Mouse (Mus musculus) embryo, embryonic 10.5 days (tissue): ENCODE results near the gene Zar1l.
"Not testable (repeated sequence)": the region's sequence is repeated elsewhere in the genome, so short reads cannot be mapped to it uniquely, and the experiment has no call there.

Experiments
- DNase-seq: peaks from one replicate; pipeline ENCODE4 v3.0.0-alpha.2; 2015; ENCODE audit warnings: low spot score

The Zar1l gene

DNA sequence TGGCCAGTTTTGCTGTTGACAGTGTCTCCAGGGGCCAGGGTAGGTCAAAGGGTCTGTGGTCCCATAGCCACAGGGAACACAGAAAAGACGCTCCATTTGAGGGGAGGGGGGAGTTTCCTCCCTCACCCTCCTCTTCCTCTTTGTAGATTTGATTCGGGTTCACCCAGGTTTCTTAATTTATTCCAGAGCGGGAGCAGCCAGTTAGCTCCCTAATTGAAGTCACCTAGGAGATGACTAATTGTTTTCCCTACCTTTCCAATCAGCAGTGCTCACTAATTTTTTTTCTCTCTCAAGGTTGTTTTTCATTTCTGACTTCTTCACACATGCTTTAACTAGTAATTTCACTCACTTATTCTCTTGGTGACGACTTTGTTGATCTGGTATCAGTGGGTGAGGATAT is at the start of gene Zar1l:
Gene Zar1l (minus strand): TSS at position 101 of the 400 bp plus-strand sequence.
- DNase-seq, result no peak

DNA sequence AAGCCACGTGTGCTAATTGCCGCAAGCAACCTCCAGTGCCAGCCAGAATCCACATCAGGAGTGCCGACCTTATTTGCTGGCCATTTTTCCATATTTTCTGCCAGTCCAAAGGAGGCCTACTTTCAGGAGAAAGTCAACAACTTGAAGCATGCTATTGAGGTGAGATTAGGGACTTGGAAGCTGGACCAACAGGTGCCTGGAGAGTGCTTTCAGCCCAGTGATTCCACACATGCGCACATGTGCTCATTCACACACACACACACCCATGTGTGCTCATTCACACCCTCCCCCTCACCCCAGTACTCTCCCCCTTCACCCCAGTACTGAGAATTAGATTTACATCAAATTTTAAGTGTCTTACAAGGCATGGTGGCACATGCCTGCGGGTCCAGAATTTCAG is 49.0 kb upstream of the Zar1l start:
- DNase-seq, result no peak

DNA sequence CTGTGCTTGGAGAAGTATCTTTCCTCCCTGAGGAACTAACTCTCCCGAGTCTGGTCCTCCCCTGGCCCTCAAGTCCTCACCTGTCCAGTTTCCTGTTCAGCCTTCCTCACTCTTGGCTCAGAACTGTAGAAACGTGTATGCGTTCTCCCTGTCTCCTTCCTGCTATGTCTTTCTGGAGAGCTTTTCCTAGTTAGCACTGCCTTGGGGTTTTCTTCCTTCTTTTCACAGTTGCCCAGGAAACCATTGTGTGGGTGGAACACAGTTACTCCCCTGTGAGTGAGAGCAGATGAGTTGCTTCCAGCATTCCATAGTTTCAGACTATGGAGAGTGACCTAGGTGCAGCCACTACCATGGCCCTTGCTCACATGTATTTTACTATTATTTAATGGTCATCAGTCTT is 48.3 kb upstream of the Zar1l start:
- DNase-seq, result no peak

DNA sequence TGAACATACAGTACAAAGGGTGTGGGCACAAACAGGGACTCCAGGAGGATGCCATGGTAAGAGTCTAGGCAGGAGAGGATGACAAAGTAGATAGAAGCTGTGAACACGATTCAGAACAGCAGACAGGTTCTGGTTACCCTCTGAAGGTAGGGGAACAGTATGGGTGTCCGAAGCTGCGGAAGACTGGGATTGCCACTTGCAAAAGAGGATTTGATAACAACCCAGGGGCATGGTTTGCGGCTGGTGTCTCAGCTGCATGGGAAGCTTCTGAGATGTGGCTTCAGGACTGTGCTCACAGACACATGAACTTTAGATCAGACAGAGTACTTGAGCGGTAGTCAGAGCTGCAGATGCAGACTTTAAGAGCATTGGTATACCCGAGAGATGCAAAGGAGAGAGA is 46.5 kb upstream of the Zar1l start:
- DNase-seq, result no peak

DNA sequence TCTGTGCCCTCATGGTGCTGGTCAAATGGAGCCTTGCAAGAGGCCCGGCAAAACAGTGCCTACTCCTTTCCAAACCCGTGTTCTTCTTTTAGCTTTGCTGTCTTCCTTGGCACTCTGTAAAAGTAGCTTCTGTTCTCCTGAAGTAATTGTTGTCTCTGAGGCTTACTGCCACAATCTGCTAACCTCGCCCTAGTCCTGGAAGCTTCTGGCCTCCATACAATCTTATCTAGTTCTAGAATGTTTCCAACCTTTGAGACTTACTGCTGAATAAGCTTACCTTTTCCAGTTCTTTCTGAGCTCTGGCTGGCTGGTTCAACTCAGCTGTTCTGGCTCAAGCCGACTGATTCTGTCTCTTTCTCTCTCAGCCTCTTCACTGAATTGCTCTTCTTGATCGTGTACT is 43.8 kb upstream of the Zar1l start:
- DNase-seq, result no peak

DNA sequence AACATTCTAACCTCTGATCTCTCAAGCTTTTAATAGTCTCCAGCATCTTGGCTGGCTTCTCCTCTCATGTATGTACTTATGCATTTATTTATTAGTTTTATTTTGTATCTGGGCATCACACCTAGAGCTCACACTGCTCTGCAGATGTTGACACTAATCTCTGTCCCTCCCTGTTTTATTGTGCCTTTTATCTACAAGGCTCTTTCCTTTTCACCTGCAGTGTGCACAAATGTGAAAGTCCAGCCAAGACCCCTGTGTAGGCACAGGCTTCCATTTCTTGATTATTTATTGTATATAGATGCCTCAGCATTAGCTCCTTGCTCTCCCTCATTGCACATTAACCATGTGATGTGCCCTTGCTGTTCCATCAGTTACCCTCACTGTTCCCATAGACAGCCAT is 43.4 kb upstream of the Zar1l start:
- no peak for DNase-seq

DNA sequence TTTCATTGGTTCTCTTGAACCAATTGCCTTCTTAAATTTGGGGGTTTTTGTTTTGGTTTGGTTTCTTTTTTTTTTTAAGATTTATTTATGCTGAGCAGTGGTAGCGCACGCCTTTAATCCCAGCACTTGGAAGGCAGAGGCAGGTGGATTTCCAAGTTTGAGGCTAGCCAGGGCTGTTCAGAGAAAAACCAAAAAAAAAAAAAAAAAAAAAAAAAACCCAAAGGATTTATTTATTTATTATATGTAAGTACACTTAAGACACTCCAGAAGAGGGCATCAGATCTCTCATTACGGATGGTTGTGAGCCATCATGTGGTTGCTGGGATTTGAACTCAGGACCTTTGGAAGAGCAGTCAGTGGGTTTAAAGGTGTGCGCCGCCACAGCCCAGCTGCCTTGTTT is 42.9 kb upstream of the Zar1l start:
- DNase-seq, result no peak

DNA sequence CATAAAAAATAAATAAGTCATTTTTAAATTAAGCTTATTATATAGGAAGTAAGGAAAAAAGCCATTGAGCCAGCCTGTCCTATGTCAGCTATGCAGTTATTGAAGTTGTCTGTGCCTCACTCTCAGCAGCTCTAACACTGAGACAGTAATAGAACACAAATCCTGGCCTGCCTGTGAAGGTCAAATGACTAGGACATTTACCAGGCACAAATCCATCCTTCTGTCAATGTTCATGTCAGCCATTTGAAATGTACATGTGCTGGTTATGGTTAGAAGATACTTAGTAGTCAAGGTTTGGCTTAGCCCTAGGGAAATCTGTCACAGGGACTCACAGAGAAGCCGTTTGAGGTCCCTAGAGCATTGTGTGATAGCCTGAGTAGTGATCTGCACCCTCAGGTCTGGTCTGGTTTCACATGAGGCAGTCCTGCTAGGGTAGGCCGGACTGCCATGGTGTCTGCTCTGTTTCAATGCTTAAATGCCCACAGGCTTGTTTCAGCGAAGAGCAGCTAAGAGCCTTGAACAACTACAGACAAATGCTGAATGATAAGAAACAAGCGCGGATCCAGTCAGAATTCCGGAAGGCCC is 41.6 kb upstream of the Zar1l start:
- DNase-seq, result no peak

DNA sequence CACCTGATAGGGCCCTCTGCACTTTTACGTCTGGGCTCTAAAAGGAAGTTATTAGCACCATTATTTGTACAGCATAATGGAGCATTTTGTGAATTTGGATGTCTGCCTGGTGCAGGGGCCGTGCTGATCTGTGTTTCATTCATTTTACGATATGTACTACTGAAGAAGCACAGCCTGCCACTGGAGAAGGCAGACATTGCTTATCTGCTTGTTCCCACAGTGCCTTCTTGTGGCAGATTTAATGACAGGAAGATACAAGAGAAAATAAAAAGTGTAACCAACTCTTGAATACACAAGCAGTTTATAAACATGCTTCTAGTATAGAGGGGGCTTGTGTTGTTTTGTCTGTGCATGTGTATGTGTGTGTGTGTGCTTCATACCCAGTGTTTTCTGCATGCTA is 33.7 kb upstream of the Zar1l start:
- DNase-seq, result no peak

DNA sequence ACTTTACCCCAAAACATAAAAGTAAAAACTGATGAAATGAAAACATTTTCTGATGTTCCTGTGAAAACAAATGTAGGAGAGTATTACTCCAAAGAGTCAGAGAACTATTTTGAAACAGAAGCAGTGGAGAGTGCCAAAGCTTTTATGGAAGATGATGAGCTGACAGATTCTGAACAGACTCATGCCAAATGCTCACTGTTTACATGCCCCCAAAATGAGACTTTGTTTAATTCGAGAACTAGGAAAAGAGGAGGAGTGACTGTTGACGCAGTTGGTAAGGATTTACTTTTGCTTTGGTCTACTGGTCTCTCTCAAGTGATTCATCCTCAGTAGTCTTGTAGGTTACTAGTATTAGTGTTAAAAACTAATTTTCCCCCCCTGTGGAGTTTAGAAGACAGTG is 25.2 kb upstream of the Zar1l start:
- no peak for DNase-seq

DNA sequence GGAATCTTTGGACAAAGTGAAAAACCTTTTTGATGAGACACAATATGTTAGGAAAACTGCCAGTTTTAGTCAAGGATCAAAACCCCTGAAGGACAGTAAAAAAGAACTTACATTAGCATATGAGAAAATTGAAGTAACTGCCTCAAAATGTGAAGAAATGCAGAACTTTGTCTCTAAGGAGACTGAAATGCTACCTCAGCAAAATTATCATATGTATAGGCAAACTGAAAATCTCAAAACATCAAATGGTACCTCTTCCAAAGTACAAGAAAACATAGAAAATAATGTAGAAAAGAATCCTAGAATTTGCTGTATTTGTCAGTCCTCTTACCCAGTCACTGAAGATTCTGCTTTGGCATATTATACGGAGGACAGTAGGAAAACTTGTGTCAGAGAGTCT is 23.3 kb upstream of the Zar1l start:
- no peak for DNase-seq

DNA sequence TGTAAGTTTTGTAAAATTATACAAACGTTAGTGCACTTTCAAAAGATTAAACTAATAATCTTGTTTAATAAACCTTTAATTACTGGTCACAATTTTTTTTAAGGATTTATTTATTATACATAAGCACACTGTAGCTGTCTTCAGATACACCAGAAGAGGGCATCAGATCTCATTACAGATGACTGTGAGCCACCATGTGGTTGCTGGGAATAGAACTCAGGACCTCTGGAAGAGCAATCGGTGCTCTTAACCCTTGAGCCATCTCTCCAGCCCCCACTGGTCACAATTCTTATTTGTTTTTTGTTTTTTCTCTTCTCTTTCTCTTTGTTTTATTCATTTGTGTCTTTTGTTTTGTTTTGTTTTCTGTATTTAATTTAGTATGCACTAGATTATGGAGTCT is 7.3 kb upstream of the Zar1l start:
- DNase-seq, result no peak

DNA sequence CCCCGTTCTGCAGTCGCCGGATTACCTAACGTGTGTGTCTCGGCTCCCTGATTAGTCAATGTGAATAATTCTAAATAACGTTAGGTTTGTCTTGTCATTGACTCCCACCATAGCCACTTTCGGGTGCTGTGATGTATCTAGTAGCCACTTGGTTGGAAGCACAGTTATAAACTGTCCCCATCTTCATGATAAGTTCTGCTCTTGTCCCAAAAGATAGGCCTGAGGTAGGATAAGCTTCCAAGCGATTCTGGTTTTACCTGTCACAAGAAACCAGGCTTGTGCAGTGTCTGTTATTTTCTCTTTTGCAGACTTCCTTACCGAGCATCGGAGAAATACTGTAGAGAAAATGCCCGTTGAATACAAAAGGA is 4.9 kb upstream of the Zar1l start:
- DNase-seq, result no peak

DNA sequence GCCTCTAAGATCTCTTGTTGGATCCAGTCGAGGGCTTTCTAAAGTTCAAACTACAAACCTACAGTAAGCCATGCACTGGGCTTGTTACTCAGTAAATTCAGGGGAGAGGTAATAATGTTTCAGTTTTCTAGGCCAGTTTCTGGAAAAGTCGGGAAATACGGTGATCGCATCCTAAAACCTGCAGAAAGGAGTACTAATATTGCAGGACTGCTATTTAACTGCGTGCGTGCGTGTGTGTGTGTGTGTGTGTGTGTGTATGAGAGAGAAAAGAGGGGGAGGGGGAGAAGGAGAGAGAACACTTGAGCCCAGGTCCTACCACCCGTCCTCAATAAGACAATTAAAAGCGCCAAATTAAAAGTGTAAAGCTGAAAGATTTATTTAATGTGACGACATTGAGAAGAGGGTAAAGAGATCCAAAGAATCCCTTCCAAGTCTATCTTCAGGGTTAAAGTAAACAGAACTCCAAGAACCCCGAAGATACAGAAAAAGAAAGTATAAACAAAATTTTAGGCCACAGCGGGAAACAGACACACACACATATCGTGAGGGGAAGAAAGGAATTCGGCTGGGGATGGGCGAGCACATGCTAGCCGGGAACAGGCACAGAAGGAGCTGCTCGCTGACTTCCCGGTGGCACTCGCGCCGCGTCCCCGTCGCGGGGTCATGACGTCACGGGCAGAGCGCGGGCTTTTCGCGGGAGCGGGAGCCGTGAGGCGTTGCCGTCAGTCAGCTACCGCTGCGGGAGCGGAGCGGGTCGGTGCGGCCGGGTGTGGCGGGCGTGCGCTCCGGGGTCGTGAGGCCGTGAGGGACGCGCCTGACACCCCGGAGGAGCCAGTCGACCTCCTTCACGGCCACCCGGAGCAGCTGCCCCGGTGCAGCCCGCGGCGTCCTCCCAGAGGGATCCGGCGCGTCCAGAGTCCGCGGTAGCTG is 4.2 kb upstream of the Zar1l start, which contains the start of gene Brca2:
Gene Brca2 (plus strand): TSS at position 694 of the 930 bp plus-strand sequence.
- DNase-seq, result peak; percentile 89

DNA sequence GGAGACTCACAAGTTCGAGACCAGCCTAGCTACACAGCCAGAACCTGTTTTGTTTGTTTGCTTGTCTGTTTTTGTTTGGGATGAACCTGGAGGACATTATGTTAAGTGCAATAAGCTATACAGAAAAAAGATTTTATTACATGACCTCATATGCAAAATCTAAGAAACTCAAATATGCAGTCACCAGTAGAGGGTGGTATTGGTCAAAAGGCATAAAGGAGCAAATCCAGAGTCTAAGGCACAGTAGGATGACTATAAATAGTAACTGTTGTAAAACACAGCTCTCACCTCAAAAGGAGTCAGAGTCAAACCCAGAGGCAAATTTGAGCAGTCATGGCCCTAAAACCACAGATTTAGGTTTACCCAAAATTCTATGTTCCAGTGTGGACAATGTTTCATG is 1.6 kb upstream of the Zar1l start:
- peak; percentile 14 for DNase-seq

DNA sequence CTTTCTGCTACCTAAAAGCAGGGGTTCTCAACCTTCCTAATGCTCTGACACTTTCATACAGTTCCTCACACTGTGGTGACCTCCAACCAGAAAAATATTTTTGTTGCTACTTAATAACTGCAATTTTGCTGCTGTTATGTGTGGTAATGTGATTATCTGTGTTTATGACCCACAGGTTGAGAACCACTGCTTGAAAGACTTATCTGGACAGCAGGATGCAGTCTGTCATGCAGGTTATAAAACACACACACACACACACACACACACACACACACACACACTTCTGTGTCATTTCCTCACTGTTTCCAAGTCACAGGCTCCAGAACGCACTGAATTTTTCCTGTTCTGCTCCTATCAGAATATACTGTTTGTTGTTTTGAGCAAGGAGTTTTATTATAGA is 3.9 kb downstream of the Zar1l start:
- no peak for DNase-seq

DNA sequence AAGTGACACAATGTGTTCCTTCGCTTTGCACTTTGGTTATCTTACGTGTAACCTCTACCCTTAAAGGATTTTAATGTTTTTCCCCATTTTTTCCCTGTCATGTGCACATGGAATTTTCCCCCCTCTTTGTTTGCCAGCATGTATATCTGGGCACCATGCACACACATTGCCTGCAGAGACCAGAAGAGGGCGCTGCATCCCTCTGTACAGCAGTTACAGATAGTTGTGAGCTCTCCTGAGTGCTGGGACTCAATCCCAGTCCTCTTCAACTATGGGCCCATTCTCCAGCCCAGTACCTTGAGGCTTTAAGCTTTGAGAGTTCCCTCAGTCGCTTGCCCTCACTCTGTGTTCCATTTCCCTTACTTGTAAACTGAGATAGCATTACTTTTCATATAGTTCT is 4.7 kb downstream of the Zar1l start:
- DNase-seq, result no peak

DNA sequence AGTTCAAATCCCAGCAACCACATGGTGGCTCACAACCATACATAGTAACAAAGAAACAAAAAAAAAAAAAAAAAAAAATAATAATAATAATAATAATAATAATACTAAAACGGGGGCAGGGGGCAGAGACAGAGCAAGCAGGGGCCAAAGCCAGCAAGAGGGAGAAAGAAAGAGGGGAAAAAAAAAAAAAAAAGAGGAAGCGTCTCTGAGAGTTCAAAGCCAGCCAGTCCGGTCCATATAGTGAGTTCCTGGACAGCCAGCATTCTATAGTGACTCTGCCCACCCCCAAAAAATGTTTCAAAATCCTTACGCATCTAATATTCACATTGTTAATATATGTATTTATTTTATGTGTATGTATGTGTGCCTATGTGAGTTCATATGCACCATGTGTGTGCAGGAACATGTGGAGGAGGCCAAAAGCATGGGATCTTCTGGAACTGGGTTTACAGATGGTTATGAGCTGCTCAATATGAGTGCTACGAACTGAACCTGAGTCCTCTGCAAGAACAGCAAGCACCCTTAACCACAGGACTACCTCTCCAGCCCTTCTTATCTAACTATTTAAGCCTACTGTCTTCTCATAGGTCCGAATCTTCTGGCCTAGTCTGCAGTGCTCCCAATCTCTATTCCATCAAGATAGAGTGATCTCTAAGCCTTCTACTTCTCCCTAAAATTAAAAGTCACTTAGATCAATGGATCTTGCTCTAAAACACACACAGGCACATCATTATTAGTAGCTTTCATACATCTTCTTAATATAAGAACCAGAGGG is 7.3 kb downstream of the Zar1l start:
- DNase-seq, result no peak

DNA sequence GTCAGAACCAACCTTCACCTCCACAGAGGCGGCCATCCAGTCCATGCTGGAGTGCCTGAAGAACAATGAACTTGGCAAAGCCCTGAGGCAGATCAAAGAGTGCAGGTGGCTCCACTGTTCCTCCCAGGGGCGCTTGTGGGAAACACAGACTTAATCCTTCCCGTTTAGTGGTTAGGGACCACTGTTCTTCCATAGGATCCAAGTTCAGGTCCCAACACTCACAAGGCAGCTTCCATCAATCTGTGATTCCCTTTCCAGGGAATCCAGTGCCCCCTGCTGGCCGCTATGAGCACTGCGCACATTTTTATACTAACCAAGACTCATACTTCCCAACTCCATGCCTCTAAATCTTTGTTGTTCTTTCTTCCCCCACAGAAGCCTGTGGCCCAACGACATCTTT is 22.2 kb downstream of the Zar1l start:
- DNase-seq, result peak; percentile 58

DNA sequence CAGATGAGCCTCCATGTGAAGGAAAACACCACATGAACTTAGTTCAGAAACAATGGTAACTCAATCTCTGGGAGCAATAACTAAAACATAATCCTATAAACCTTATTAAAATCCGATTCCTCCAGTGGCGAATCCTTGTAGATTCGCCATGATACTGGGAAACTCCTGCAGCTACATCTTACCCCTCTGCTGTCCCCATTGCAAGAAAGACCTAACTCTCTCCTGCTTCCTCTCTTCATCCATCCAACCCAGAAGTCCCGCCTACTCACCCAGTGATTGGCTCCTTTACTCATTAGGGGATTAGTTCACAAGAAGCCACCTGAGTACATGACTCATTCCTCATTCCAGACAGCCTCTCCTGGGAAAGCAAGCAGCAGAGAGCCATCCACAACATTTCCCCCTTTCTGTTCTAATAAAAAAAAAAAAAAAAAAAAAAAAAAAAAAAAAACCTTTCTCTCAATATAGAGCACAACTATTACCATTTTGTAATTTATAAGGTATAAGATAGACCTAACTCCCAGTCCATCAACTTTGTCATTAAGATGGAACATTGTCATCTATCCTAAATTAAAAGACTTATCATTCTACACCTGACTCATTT is 26.3 kb downstream of the Zar1l start:
- DNase-seq, result not testable (repeated sequence)

DNA sequence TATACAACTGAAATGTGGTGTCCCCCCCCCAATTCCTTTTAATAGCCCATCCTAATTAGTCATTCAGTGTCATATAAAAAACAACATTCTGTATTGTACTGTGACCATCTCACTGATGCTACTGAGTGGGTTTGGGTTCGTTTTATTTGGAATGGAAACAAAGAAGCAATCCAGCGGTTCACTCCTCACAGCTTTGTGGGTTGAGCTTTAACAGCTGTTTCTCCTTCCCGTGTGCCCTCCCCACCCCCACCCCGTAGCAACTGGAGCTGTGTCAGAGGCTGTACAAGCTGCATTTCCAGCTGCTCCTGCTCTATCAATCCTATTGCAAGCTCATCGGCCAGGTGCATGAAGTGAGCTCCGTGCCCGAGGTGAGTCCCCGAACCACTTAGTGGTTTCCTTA is 27.1 kb downstream of the Zar1l start:
- DNase-seq, result no peak

DNA sequence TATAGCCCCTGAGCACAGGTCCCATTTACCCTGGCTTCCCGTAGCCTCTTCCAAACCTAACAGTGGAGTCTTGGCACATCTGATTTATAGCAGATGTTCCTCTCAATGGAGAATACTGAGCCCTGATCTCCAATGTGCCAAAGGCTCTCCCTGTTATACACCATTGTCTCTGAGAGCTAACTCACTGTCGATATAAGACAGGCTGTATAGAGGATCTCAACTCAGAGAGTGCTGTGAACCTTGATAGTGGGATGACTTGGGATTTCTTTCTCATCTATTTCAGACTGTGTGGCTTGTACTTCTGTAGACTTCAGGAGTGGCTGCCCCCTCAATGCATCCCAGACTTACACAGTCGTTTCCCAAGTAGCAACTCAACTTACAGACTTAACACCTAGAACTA is 27.7 kb downstream of the Zar1l start:
- DNase-seq, result no peak

DNA sequence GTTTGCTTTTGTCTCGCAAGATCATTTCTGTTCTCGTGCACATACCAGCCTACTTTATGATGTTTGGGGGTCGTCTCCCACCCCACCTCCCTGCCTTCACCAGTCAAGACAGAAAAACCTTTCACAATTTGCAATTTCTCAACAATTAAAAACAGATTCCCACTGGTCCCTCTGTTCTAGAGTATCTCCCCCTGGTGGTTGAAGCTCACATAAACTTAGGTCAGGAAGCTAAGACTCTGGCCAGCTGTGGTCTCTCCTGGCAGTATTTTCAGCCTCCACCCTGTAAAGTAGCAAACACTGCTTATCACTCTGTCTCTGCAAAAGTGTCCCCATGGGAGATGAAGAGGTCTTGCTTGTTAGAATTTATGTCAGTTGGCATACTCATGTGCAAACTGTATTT is 32.8 kb downstream of the Zar1l start:
- DNase-seq, result peak; percentile 74
